Mouse (Mus musculus) kidney, postnatal 14 days (tissue): ENCODE results near the gene Elovl7.

Experiments
- DNase-seq: peaks from one replicate; pipeline ENCODE4 v3.0.0; 2022; ENCODE audit warnings: mixed read lengths

Elovl7 gene

GRCm38 (mm10) chr13:108303841-108304240, 89.6 kb downstream of the Elovl7 start:
- no peak for DNase-seq

GRCm38 (mm10) chr13:108304680-108305079, 90.5 kb downstream of the Elovl7 start:
- no peak for DNase-seq

- peak; percentile 97 for DNase-seq
Measured at GRCm38 (mm10) chr13:108315702-108316486, 101.7 kb downstream of the Elovl7 start, which contains the start of gene Depdc1b. Gene Depdc1b (plus strand): TSS chr13:108316332.

- no peak for DNase-seq
Measured at GRCm38 (mm10) chr13:108316487-108316903, 102.3 kb downstream of the Elovl7 start.

- DNase-seq: no peak
Measured at GRCm38 (mm10) chr13:108317414-108317813, 103.2 kb downstream of the Elovl7 start.

GRCm38 (mm10) chr13:108319028-108319427, 104.8 kb downstream of the Elovl7 start:
- no peak for DNase-seq

GRCm38 (mm10) chr13:108320216-108320615, 106.0 kb downstream of the Elovl7 start:
- no peak for DNase-seq

- DNase-seq: no peak
Measured at GRCm38 (mm10) chr13:108322466-108322865, 108.3 kb downstream of the Elovl7 start.

GRCm38 (mm10) chr13:108323317-108323716, 109.1 kb downstream of the Elovl7 start:
- DNase-seq: no peak

- DNase-seq: peak; percentile 64
Measured at GRCm38 (mm10) chr13:108323866-108324829, 109.9 kb downstream of the Elovl7 start.

- DNase-seq: peak; percentile 46
Measured at GRCm38 (mm10) chr13:108325871-108326270, 111.7 kb downstream of the Elovl7 start.

GRCm38 (mm10) chr13:108326351-108326750, 112.1 kb downstream of the Elovl7 start:
- DNase-seq: peak; percentile 90

- DNase-seq: no peak
Measured at GRCm38 (mm10) chr13:108327047-108327446, 112.8 kb downstream of the Elovl7 start.

- DNase-seq: no peak
Measured at GRCm38 (mm10) chr13:108328406-108329180, 114.4 kb downstream of the Elovl7 start.

GRCm38 (mm10) chr13:108329693-108330092, 115.5 kb downstream of the Elovl7 start:
- DNase-seq: no peak
